ENCODE assay signal across 8 mouse cellular contexts in the genomic region with DNA sequence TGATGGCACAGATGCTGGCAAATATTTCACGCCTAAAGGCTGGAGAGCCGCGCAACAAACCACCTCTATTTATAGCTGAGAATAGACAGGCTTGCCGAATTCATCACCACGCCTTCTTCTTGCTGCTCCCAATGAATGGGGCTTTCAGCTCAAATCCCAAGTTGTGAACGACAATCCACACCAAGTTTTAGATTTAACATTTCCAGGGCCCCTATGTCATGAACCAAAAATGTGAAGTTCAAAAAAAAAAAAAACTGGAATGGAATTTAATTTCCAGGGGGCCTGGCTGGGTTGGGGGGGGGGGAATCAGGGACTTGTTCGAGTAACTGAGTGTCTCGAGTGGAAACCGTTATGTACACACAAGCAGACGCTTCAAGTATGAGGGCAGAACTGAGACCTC. TPM values are rescaled to one million over a fixed set of nuclear protein-coding genes. Genes with fewer than 3 reads are reported as not detected.
A peak's percentile ranks its signal among the peaks of the same experiment; 100 is the strongest.
DNase-seq lines count a peak whose midpoint lies in the region; ATAC-seq and TF ChIP-seq lines count a peak whose summit lies in the region.

No protein-coding gene starts in this region.

- 50% methylated on average over 10 of the region's 10 CpGs for WGBS in liver, postnatal 0 days (ENCODE audit: insufficient replicate concordance)
- WGBS in forebrain, embryonic 13.5 days, result 16% methylated on average over 10 of the region's 10 CpGs
- WGBS in intestine, embryonic 15.5 days, result 18% methylated on average over 10 of the region's 10 CpGs
- WGBS in cerebellum, adult 2 months, result 18% methylated on average over 10 of the region's 10 CpGs

- H3K27me3 ChIP-seq in liver, postnatal 0 days (ENCODE audit: insufficient read depth, low read length), result no peaks in the 10 kb centered on the region
- H3K27me3 ChIP-seq in forebrain, embryonic 13.5 days, result no peaks in the 10 kb centered on the region
- no peaks in the 10 kb centered on the region for H3K27me3 ChIP-seq in intestine, embryonic 15.5 days (replicated peaks)
- H3K27me3 ChIP-seq in cerebellum, adult 2 months (ENCODE audit: control insufficient read depth, insufficient read depth, low read length), result no peaks in the 10 kb centered on the region

- H3K27ac ChIP-seq in liver, postnatal 0 days (ENCODE audit: low read depth), result peak overlapping the region; percentile 72; the same call in 1 of the 2 replicates
- H3K27ac ChIP-seq in forebrain, embryonic 13.5 days, result no peak overlapping the region
- peak overlapping the region; percentile 77 for H3K27ac ChIP-seq in intestine, embryonic 15.5 days
- no peak overlapping the region for H3K27ac ChIP-seq in cerebellum, adult 2 months (ENCODE audit: insufficient read depth, low read length)

- H3K9ac ChIP-seq in liver, postnatal 0 days (replicated peaks), result no peak overlapping the region
- no peak overlapping the region for H3K9ac ChIP-seq in forebrain, embryonic 13.5 days
- H3K9ac ChIP-seq in intestine, embryonic 15.5 days, result no peak overlapping the region

- ATAC-seq in liver, postnatal 0 days, result no peak
- ATAC-seq in forebrain, embryonic 13.5 days, result peak; percentile 53; the same call in 1 of the 2 replicates
- peak; percentile 74 for ATAC-seq in intestine, embryonic 15.5 days

- H3K9me3 ChIP-seq in liver, postnatal 0 days (ENCODE audit: low read length), result no peaks in the 10 kb centered on the region
- H3K9me3 ChIP-seq in forebrain, embryonic 13.5 days (replicated peaks), result no peaks in the 10 kb centered on the region
- no peaks in the 10 kb centered on the region for H3K9me3 ChIP-seq in intestine, embryonic 15.5 days

- no peak for TF ChIP-seq CTCF in liver, postnatal 0 days (IDR thresholded peaks at IDR 0.05; ENCODE audit: low read depth)
- no peak for TF ChIP-seq CTCF in cerebellum, adult 2 months (IDR thresholded peaks at IDR 0.05; ENCODE audit: borderline replicate concordance, insufficient read depth, low read depth, low read length)

- H3K4me3 ChIP-seq in liver, postnatal 0 days (ENCODE audit: low read depth, low read length), result no peak overlapping the region
- H3K4me3 ChIP-seq in forebrain, embryonic 13.5 days, result no peak overlapping the region
- no peak overlapping the region for H3K4me3 ChIP-seq in intestine, embryonic 15.5 days (replicated peaks)
- H3K4me3 ChIP-seq in cerebellum, adult 2 months (replicated peaks; ENCODE audit: insufficient read depth, low read depth, low read length), result no peak overlapping the region

- H3K4me2 ChIP-seq in liver, postnatal 0 days (ENCODE audit: low read depth, low read length), result no peak overlapping the region
- H3K4me2 ChIP-seq in forebrain, embryonic 13.5 days, result peak overlapping the region; percentile 30
- peak overlapping the region; percentile 30 for H3K4me2 ChIP-seq in intestine, embryonic 15.5 days (replicated peaks)

- no peaks in the 10 kb centered on the region for H3K4me1 ChIP-seq in liver, postnatal 0 days (ENCODE audit: insufficient read depth)
- 0 out of 2 replicates have a peak, but pooled peaks cover 7% of the 10 kb centered on the region for H3K4me1 ChIP-seq in forebrain, embryonic 13.5 days
- peaks cover 3% of the 10 kb centered on the region; the same call in 1 of the 2 replicates for H3K4me1 ChIP-seq in intestine, embryonic 15.5 days (replicated peaks)
- H3K4me1 ChIP-seq in cerebellum, adult 2 months (ENCODE audit: control insufficient read depth, insufficient read depth, low read length), result no peaks in the 10 kb centered on the region

- no peaks in the 10 kb centered on the region for H3K36me3 ChIP-seq in liver, postnatal 0 days (replicated peaks; ENCODE audit: insufficient read depth, low read length)
- H3K36me3 ChIP-seq in forebrain, embryonic 13.5 days (ENCODE audit: poor library complexity, severe bottlenecking), result no peaks in the 10 kb centered on the region
- H3K36me3 ChIP-seq in intestine, embryonic 15.5 days, result no peaks in the 10 kb centered on the region

- no peak for TF ChIP-seq POLR2A in cerebellum, adult 2 months (IDR thresholded peaks at IDR 0.05; ENCODE audit: borderline replicate concordance, insufficient read depth, low read length)

- TF ChIP-seq EP300 in liver, postnatal 0 days (IDR thresholded peaks at IDR 0.05; ENCODE audit: low read depth), result no peak

- DNase-seq in liver, postnatal 0 days, result no peak
- no peak for DNase-seq in liver
- peak; percentile 24 for DNase-seq in retina, postnatal 1 day
- DNase-seq in thymus, postnatal 25 days, result no peak
- no peak for DNase-seq in cerebellum, adult 2 months
- no peak for DNase-seq in gastrocnemius, adult 8-10 months (ENCODE audit: low spot score in 2 of 2)

RNA-seq across cellular contexts. Expression of a gene that starts 42.1 kb away (rescaled TPM):
- 2.7 and 2.9 TPM in 2 replicates for polyA plus RNA-seq in liver, postnatal 0 days (2015; fragmentation: Nextera tagmentation; extraction: Ambion mirVana)
- 24.8 and 25.2 TPM in 2 replicates for polyA plus RNA-seq in forebrain, embryonic 13.5 days (2015; fragmentation: Nextera tagmentation; extraction: Ambion mirVana)
- polyA plus RNA-seq in intestine, embryonic 15.5 days (2015; fragmentation: Nextera tagmentation; extraction: Ambion mirVana), result 13.7 and 15.2 TPM in 2 replicates
- 20.5 and 21.9 TPM in 2 replicates for polyA plus RNA-seq in cerebellum, adult 2 months (2012; rRNA removed)
- 1 to 10 TPM; 7.5 to 9.4 (median 8.0) TPM for total RNA-seq in gastrocnemius, adult 8-10 months (2022)

Comparison
In these comparisons a context has a peak if more than half of its experiments do, and no peak if none do; other contexts are left out.
1. H3K27ac ChIP-seq: peak in liver, postnatal 0 days (single experiment) and intestine, embryonic 15.5 days (single experiment); none in forebrain, embryonic 13.5 days (single experiment) and cerebellum, adult 2 months (single experiment).